Mouse (Mus musculus): Measurements from ENCODE around the gene Apol9b. TPM values are rescaled to one million over a fixed set of nuclear protein-coding genes. Genes with fewer than 3 reads are reported as not detected.

Apol9b gene
- polyA plus RNA-seq, 1 experiment from 2014 or later, result 0.19 TPM

DNA sequence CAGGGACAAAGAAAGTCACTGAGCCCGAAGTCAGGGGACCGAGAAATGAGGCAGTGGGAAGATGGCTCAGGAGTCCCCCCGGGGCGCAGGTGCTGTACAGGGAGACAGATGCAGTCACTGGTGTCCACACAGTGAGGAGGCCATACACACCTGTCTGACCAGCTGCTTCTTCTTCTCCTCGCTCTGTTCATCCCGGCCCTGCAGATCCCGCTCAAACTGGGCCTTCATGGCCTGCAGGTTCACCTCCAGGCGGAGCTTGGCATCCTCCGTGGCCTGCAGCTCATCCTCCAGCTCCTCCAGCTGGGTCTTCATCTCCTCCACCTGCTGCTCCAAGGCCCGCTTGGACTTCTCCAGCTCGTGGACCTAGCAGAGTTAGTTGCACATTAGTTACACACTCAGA lies 38.1 kb downstream of the Apol9b start:
- Histone ChIP-seq H3K36me3 (replicated peaks; ENCODE audit: control insufficient read depth, insufficient read depth) (peaks cover 98% of the 10 kb centered on the region), H3K9me3 (ENCODE audit: control insufficient read depth, low read length) (no peaks in the 10 kb centered on the region), H3K4me1 (replicated peaks; ENCODE audit: control insufficient read depth, insufficient read depth, low read length) (no peaks in the 10 kb centered on the region), H3K9ac (no peak overlapping the region), H3K27ac (no peak overlapping the region), H3K27me3 (ENCODE audit: control insufficient read depth, insufficient read depth, low read length) (no peaks in the 10 kb centered on the region), H3K4me2 (replicated peaks) (no peak overlapping the region), H3K4me3 (replicated peaks; ENCODE audit: low read length) (no peak overlapping the region)
- no peak for ATAC-seq (ENCODE audit: low FRiP score)
- 96% methylated on average over 11 of the region's 11 CpGs for WGBS
- DNase-seq (ENCODE audit: low spot score), result no peak

DNA sequence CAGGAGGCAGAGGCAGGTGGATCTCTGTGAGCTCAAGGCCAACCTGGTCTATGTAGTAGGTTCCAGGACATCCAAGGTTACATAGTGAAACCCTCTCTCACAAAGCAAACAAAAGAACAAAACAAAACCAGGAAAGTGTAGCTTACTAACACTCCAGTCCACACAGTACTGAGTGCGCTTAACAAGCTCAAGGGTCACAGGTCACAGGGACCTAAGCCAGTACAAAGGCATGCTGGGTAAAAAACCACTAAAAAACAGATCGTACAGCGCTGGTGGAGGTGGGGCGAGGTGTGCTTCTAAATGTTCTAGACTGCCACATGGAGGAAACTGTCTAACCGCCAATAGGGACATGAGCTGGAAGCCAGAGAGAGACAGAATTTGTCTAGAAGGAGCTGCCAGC lies 41.5 kb downstream of the Apol9b start:
- Histone ChIP-seq H3K27ac (no peak overlapping the region), H3K4me3 (replicated peaks; ENCODE audit: low read length) (no peak overlapping the region), H3K4me1 (replicated peaks; ENCODE audit: control insufficient read depth, insufficient read depth, low read length) (no peaks in the 10 kb centered on the region), H3K27me3 (ENCODE audit: control insufficient read depth, insufficient read depth, low read length) (no peaks in the 10 kb centered on the region), H3K9ac (no peak overlapping the region), H3K36me3 (replicated peaks; ENCODE audit: control insufficient read depth, insufficient read depth) (peaks cover 96% of the 10 kb centered on the region), H3K4me2 (replicated peaks) (no peak overlapping the region), H3K9me3 (ENCODE audit: control insufficient read depth, low read length) (no peaks in the 10 kb centered on the region)
- ATAC-seq (ENCODE audit: low FRiP score) (no peak), DNase-seq (ENCODE audit: low spot score) (no peak)
- 95% methylated on average over 5 of the region's 5 CpGs for WGBS

DNA sequence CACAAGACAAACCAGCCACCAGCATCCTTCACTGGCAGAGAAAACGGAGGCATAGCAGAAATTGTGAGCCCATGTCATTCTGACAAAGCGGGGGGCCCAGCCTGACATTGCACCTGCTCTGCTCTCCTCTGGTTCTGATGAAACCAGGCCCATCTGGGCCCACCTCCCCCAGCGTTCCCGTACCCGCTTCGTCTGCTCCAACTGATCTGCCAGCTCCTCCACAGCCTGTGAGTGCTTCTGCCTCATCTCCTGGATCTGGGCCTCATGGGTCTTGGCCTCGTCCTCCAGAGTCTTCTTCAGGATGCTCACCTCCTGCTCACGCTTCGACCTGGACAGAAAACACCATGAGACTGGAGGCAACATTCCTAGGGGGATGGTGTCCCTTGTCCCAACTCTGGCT lies 42.1 kb downstream of the Apol9b start:
- H3K9me3 ChIP-seq (ENCODE audit: control insufficient read depth, low read length), result no peaks in the 10 kb centered on the region
- peaks cover 95% of the 10 kb centered on the region for H3K36me3 ChIP-seq (replicated peaks; ENCODE audit: control insufficient read depth, insufficient read depth)
- H3K4me2 ChIP-seq (replicated peaks), result no peak overlapping the region
- H3K27ac ChIP-seq, result no peak overlapping the region
- 99% methylated on average over 9 of the region's 9 CpGs for WGBS
- ATAC-seq (ENCODE audit: low FRiP score), result no peak
- H3K4me1 ChIP-seq (replicated peaks; ENCODE audit: control insufficient read depth, insufficient read depth, low read length), result no peaks in the 10 kb centered on the region
- no peak overlapping the region for H3K9ac ChIP-seq
- no peaks in the 10 kb centered on the region for H3K27me3 ChIP-seq (ENCODE audit: control insufficient read depth, insufficient read depth, low read length)
- DNase-seq (ENCODE audit: low spot score), result no peak
- no peak overlapping the region for H3K4me3 ChIP-seq (replicated peaks; ENCODE audit: low read length)

DNA sequence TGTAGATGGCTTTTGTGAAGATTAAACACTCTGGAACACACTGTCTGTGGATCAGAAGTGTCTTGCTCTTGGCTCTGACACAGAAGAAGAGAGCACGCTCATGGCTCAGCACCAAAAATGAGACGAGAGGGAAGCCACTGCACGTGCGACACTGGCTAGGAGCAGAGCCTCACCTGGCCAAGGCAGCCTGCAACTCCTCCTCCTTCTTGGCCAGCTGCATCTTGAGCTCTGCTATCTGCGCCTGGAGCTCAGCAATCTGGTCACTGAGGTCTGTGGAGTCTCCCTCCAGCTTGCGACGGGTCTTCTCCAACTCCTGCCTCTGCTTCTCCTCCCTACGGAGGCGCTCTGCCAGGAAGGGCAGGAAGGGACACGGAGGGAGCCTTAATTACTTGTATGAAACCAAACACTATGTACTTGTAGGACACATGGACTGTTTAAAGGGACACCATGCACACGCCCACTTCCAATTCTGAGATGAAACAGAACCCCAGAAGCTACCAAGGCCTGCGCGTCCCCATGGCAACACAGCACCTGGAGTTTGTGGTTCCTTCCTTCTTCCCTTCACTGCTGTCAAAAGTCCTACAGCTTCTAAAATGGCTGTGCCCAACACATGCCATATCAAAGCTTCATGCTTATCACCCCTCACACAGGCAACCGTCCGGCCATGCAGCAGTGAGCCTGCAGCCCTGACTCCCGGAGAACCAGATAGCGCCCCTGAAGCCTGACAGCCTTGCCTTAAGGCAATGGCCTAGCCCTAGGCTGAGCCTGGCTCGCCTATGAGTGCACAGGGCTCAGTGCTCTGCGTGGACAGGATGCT lies 44.5 kb downstream of the Apol9b start:
- Histone ChIP-seq H3K9me3 (ENCODE audit: control insufficient read depth, low read length) (no peaks in the 10 kb centered on the region), H3K36me3 (replicated peaks; ENCODE audit: control insufficient read depth, insufficient read depth) (peaks cover 94% of the 10 kb centered on the region), H3K27ac (no peak overlapping the region), H3K4me2 (replicated peaks) (no peak overlapping the region), H3K9ac (no peak overlapping the region), H3K4me3 (replicated peaks; ENCODE audit: low read length) (no peak overlapping the region), H3K4me1 (replicated peaks; ENCODE audit: control insufficient read depth, insufficient read depth, low read length) (no peaks in the 10 kb centered on the region), H3K27me3 (ENCODE audit: control insufficient read depth, insufficient read depth, low read length) (no peaks in the 10 kb centered on the region)
- DNase-seq (ENCODE audit: low spot score), result no peak
- 91% methylated on average over 19 of the region's 19 CpGs for WGBS
- ATAC-seq (ENCODE audit: low FRiP score), result no peak

DNA sequence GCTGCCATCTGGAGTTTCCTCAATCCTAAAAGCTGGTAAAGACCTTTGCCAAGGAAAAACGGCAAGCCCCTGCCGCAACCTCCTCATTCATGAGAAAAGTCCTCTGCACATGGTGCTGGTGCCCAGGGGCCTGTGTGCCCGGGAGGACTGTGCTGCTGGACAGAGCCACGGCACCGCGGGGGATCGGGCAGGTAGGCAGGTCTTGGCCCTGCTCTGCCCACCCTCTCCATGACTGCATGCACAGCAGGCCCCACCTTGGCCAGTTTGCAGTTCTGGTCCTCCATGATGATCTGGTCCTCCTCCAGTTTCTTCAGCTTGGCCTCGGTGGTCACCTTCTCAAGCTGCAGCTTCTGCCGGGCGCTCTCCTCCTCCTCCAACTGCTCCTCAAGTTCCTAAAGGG lies 45.5 kb downstream of the Apol9b start:
- DNase-seq (ENCODE audit: low spot score) (no peak), ATAC-seq (ENCODE audit: low FRiP score) (no peak)
- Histone ChIP-seq H3K27ac (no peak overlapping the region), H3K27me3 (ENCODE audit: control insufficient read depth, insufficient read depth, low read length) (no peaks in the 10 kb centered on the region), H3K4me2 (replicated peaks) (no peak overlapping the region), H3K36me3 (replicated peaks; ENCODE audit: control insufficient read depth, insufficient read depth) (peaks cover 88% of the 10 kb centered on the region), H3K9ac (no peak overlapping the region), H3K4me1 (replicated peaks; ENCODE audit: control insufficient read depth, insufficient read depth, low read length) (no peaks in the 10 kb centered on the region), H3K9me3 (ENCODE audit: control insufficient read depth, low read length) (no peaks in the 10 kb centered on the region), H3K4me3 (replicated peaks; ENCODE audit: low read length) (no peak overlapping the region)
- WGBS, result 98% methylated on average over 10 of the region's 10 CpGs

DNA sequence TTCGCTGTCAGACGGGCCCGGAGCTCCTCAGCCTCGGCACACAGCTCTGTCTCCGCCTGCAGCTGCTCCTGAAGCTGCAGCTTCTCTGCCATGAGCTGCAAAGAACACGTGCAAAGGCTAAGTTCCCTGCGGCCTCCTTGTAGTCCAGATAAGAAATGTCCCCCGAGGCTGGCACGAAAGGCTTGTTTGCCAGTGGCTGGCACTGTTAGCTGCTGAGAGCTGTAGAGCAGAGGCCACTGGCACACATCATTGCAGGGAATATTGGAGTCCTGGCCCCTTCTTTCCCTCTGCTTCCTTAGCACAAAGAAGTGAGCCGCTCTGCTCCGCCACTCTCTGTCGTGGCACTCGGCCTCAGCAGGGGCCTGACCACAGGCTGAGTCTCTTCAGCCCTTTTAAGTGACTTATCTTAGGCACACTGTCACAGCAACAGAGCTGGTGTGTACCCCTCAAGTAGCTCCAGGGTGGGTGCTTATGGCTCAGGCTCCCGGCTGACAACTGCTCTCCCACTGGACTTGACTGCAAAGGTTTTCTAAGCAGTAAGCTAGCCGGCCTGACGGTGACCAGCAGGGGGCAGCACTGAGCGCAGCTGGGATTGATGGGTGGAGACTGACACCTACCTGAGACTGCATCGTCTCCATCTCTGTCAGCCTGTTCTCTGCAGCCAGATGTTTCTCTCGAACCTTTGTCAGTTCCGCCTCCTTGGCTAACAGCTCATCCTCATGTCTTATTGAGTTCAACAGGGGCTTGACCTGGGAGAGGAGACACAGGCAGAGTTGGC lies 46.5 kb downstream of the Apol9b start:
- ATAC-seq (ENCODE audit: low FRiP score) (no peak), DNase-seq (ENCODE audit: low spot score) (peak; percentile 77)
- WGBS, result 73% methylated on average over 20 of the region's 20 CpGs
- H3K27ac ChIP-seq, result no peak overlapping the region
- no peaks in the 10 kb centered on the region for H3K9me3 ChIP-seq (ENCODE audit: control insufficient read depth, low read length)
- peaks cover 88% of the 10 kb centered on the region for H3K36me3 ChIP-seq (replicated peaks; ENCODE audit: control insufficient read depth, insufficient read depth)
- no peak overlapping the region for H3K4me3 ChIP-seq (replicated peaks; ENCODE audit: low read length)
- no peaks in the 10 kb centered on the region for H3K4me1 ChIP-seq (replicated peaks; ENCODE audit: control insufficient read depth, insufficient read depth, low read length)
- no peak overlapping the region for H3K9ac ChIP-seq
- H3K4me2 ChIP-seq (replicated peaks), result no peak overlapping the region
- no peaks in the 10 kb centered on the region for H3K27me3 ChIP-seq (ENCODE audit: control insufficient read depth, insufficient read depth, low read length)

DNA sequence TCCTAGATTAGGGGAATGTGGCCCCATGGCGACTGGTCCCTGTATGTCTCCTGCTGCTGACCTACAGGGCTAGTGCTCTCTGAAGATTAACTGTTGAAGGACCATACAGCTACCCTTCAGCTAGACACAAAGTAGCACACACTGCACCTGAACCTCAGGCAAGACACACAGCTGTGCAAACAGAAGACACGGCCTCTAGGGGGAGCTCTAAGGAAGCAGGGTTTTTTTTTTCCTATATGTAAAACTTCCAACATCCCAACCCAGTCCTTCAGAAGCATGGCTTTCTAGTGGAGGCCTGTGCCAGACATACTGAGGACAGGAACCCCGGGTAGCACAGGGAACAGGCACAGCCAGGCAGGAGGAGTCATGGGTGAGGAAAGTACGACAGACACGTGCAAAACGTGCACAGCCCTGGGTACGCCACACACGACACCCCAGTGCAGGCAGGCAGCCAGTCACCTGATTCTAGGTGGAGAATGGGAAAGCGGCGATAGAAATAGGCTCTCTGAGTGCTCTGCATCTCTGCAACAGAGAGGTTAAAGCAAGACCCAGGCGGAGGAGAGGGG lies 53.7 kb downstream of the Apol9b start:
- ATAC-seq (ENCODE audit: low FRiP score), result no peak
- no peak overlapping the region for H3K4me2 ChIP-seq (replicated peaks)
- no peak overlapping the region for H3K4me3 ChIP-seq (replicated peaks; ENCODE audit: low read length)
- no peak overlapping the region for H3K27ac ChIP-seq
- H3K27me3 ChIP-seq (ENCODE audit: control insufficient read depth, insufficient read depth, low read length), result no peaks in the 10 kb centered on the region
- DNase-seq (ENCODE audit: low spot score), result no peak
- no peaks in the 10 kb centered on the region for H3K9me3 ChIP-seq (ENCODE audit: control insufficient read depth, low read length)
- no peak overlapping the region for H3K9ac ChIP-seq
- 87% methylated on average over 11 of the region's 11 CpGs for WGBS
- peaks cover 88% of the 10 kb centered on the region for H3K36me3 ChIP-seq (replicated peaks; ENCODE audit: control insufficient read depth, insufficient read depth)
- no peaks in the 10 kb centered on the region for H3K4me1 ChIP-seq (replicated peaks; ENCODE audit: control insufficient read depth, insufficient read depth, low read length)

- peaks cover 92% of the 10 kb centered on the region for H3K36me3 ChIP-seq (replicated peaks; ENCODE audit: control insufficient read depth, insufficient read depth)
- no peak overlapping the region for H3K4me3 ChIP-seq (replicated peaks; ENCODE audit: low read length)
- H3K4me1 ChIP-seq (replicated peaks; ENCODE audit: control insufficient read depth, insufficient read depth, low read length), result no peaks in the 10 kb centered on the region
- no peaks in the 10 kb centered on the region for H3K9me3 ChIP-seq (ENCODE audit: control insufficient read depth, low read length)
- ATAC-seq (ENCODE audit: low FRiP score) (no peak), DNase-seq (ENCODE audit: low spot score) (no peak)
- 81% methylated on average over 22 of the region's 22 CpGs for WGBS
- no peak overlapping the region for H3K9ac ChIP-seq
- no peak overlapping the region for H3K4me2 ChIP-seq (replicated peaks)
- H3K27ac ChIP-seq, result no peak overlapping the region
- no peaks in the 10 kb centered on the region for H3K27me3 ChIP-seq (ENCODE audit: control insufficient read depth, insufficient read depth, low read length)
Observed at GRCm38 (mm10) chr15:77784039-77784824, 55.4 kb downstream of the Apol9b start.

- DNase-seq (ENCODE audit: low spot score), result no peak
- no peak for ATAC-seq (ENCODE audit: low FRiP score)
- Histone ChIP-seq H3K4me3 (replicated peaks; ENCODE audit: low read length) (no peak overlapping the region), H3K4me1 (replicated peaks; ENCODE audit: control insufficient read depth, insufficient read depth, low read length) (no peaks in the 10 kb centered on the region), H3K36me3 (replicated peaks; ENCODE audit: control insufficient read depth, insufficient read depth) (peaks cover 92% of the 10 kb centered on the region), H3K27me3 (ENCODE audit: control insufficient read depth, insufficient read depth, low read length) (no peaks in the 10 kb centered on the region), H3K9ac (no peak overlapping the region), H3K27ac (no peak overlapping the region), H3K9me3 (ENCODE audit: control insufficient read depth, low read length) (no peaks in the 10 kb centered on the region), H3K4me2 (replicated peaks) (no peak overlapping the region)
- 91% methylated on average over 1 of the region's 1 CpGs for WGBS
Observed at GRCm38 (mm10) chr15:77785807-77786206, 57.0 kb downstream of the Apol9b start.
